Mouse (Mus musculus) gastrocnemius, postnatal 25 days (tissue): ENCODE data around the gene Nr2c2ap. TPM values are rescaled to one million over a fixed set of nuclear protein-coding genes. Genes with fewer than 3 reads are reported as not detected.

ENCODE experiments used
- DNase-seq: peaks from one replicate; pipeline ENCODE4 v3.0.0; 2022
- total RNA-seq, 2 experiments: library from RNA; stranded (reverse); gene quantifications; 1 replicate in 1 of 2; 2 replicates in 1 of 2; pipeline ENCODE4 v1.2.3; 2021

Gene Nr2c2ap
- total RNA-seq, 2 experiments from 2014 or later: 3.9 to 4.3 TPM

DNA sequence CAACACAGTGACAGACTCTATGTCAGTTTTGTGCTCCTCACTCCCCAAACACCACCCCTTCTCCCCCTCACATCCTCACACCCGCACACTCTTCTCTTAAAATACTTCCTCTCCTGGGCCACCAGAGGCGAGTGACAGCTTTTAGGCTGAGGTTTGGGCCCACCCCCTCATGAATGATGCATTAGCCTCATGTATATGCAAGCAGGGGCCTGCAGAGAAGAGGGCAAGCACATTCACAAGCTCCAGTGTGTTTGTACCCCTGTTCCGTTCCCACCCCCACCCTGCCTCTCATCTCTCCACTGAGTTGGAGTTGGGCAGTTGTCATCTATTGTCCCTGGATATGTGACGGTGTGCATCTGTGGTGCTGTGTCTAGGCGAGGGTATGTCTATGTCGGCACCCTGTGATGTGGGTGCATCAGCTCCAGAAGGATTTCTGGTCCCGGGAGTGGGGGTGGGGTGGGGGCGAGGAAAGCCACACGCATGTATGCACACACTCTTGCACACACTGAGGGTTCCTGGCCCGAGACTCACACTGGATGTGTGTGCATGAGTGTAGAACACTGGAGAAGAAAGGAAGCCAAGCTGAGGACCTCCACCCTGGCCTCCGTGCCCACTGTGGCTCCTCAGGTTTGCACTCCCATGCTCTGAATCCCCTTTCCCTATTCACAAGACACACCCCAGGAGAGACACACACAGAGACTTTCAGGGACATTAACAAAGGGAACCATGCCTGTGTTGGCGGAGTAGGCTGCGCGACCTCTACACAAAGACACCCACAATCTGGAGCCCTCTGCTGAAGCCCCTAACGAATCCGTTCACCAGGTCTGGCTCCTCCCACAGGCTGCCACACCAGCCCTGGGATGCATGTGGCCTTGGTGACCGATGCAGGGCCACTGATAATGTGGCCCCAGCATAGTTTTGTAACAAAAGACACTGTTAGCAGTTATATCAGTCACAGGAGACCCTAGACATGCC is 12.1 kb upstream of the Nr2c2ap start:
- DNase-seq: no peak

DNA sequence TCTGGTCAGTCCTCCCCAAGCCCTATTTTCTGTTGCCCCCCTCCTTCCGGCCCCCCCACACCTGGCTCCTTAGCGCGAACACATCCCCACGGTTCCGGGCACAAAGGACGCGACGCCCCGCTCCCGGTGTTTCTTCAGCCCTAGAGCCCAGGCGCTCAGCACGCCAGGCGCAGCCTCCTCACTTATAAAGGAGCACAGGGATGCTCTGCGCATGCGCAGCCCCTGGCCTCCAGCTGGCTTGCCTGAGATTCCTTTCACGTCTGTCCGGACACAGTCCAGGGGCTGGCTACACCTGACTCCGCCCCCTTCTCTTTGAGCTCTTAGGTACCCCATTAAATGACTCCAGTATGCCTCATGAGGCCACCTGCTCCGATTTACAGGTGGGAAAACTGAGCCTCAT is 10.5 kb upstream of the Nr2c2ap start, which contains the start of gene Ncan:
Gene Ncan, minus strand, starts transcription at position 207 of the 400 bp plus-strand sequence.
- DNase-seq: no peak

DNA sequence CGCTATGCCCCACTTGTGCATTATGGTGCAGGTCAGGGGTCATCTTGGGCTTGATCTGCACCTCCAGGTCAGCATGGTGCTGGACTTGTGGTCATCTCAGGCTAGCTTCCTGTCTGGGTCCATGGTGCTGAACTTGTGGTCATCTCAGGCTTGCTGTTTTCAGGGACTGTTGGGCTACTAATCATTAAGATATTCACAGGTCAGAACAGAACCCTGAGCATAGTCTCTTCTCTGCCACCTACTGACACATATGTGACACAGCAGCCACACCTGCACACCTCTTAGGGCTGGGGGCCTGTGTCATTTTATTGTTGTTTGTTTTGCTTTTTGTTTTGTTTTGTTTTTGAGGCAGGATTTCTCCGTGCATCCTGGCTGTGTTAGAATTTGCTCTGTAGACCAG is 8.3 kb upstream of the Nr2c2ap start:
- no peak for DNase-seq

DNA sequence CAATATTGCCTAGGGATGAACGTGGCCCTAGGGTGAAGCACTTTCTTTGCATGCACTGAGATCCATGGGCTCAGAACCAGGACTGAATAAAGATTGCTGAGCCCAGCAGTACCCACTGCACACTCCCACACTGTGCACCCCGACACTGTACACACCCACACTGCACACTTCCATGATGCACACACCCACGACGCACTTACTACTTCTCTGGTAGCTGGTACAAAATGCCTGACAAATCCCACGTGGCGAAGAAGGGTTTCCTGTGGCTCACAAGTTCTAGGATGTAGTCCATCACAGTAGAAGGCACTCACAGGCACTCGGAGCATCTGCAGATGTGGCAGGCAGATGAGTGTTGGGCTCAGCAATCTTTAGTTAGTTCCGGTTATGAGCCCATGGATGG is 6.1 kb upstream of the Nr2c2ap start:
- no peak for DNase-seq

DNA sequence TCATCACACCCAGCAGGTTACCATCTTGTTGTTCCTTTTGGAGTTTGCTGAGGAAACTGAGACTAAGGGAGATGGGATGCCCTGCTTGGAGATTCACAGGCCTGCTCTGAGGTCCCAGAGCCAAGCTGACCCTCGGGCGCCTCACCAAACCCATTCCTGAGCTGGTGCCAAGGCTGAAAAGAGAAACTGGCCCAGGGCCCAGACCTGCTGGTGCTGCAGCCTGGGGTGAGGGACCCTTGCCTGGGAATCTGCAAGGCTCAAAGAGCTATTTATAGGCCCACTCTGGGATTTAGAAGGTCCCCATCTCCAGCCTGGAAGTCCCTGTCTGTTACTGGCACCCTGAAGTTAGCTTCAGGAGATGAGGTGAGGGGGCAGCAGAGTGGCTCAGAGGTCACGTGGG is 2.7 kb upstream of the Nr2c2ap start:
- peak; percentile 67 for DNase-seq

DNA sequence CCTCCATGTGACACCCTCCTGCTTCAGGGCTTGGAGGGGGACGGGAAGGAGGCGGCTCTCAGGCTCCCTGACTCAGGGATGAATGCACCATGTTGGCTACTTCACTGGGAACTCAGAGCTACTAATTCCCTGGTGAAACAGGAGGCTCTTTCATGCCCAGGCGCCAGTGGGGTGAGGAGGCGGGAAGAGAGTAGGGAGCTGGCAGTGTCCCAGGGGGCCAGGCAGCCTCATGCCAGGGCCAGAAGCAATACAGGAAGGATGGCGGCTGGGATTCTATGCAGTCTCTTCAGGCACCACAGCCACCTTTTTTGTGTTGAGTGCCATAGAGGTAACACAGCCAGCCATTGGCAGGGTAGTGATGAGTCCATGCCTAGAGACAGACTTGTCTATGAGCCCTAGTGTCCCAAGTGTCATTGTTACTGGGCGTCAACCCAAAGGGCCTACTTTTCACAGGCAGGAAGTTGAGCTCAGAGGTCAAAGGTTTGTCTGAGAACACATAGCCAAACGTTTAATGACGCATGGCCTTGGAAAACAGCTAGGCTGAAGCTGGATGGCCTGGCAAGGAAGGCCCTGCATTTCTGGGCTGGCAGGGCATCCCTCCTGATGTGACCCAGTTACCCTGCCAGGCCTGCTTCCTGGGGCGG is 1.7 kb upstream of the Nr2c2ap start:
- DNase-seq: peak; percentile 23

DNA sequence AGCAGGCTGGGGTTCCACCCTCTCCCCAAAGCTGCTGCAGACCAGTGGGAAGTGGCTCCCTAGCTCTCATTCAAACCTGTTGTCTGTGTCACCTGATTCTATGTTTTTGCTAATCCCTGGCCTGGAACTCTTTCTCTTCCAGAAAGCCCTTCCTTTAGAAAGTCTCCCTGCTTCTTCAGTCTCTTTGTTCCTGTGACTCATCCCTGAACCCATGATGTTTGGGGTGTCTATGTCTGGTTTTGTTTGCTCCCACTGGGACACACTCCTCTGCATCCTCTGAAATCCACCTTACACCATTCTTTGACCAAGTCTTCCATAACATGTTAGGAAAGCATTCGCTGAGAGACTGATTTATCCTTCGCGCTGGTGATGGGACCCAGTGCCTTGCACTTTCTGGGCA is 1.1 kb upstream of the Nr2c2ap start:
- DNase-seq: no peak

DNA sequence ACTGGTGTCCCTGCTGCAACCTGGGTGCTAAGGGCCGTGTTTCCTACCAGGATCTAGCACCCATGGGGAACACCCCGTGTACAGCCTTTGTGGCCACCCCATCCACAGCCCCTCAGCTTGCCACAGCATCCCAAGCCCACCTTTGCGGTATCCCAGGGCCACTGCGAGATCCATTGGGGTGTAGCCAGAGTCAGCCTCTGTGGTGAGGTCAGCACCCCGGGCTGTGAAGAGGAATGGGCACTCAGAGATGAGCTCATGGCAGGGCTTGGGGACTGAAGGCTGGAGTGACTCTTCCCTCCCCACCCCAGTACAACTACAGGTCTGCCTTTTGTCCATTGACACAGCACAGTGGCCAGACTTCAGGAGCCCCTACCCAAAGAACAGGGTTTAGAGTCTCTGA is 3.0 kb downstream of the Nr2c2ap start:
- DNase-seq: no peak

DNA sequence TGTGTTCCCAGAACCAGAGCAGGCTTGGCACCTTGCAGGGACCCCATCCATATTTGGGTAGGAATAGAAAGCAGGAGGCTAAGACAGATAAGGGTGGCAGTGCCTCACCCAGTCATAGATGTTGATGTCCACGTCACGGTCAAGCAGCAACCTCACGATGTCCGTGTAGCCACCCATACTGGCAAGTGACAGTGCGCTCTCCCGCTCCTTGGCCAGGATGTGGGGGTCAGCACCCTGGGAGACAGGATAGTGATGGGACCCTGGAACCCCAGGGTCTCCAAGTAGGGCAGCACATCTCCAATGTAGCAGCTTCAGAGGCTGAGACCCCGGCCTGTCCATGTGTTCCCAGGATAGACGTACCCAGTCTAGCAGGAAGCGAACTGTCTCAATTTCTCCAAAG is 3.8 kb downstream of the Nr2c2ap start:
- DNase-seq: no peak

DNA sequence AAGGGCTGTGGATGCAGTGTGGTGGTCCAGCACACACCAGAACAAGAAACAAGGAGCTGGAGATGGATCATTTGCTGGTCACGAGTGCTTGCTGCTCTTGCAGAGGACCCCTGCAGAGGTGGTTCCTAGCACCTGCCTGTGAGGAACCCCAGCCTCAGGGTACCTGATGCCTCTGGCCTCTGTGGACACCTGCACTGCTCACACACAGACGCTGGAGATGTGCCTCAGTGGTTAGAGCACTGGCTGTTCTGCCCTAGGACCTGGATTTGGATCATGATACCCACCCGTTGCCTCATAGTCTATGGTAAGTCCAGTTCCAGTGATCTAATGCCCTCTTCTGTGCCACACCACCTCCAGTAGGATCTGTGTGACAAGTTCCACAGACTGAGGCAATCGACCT is 5.5 kb downstream of the Nr2c2ap start:
- DNase-seq: no peak

DNA sequence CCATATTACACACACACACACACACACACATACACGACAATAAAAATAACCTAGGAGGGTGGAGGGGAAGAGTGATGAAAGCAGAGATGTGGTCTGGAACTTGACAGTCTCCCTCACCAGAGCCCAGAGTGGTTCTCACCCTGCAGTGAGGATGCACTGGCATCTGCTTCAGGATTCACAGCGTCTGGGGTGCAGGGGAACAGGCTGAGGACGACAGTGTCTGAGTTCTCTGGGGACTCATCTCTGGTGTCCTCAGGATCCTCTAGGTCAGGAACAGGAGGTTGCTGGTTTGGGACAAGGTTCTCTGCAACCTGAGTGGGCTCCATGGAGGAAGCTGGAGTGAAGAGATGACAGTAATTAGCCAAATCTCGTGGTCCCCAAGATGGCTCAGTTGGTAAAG is 6.8 kb downstream of the Nr2c2ap start:
- DNase-seq: no peak

DNA sequence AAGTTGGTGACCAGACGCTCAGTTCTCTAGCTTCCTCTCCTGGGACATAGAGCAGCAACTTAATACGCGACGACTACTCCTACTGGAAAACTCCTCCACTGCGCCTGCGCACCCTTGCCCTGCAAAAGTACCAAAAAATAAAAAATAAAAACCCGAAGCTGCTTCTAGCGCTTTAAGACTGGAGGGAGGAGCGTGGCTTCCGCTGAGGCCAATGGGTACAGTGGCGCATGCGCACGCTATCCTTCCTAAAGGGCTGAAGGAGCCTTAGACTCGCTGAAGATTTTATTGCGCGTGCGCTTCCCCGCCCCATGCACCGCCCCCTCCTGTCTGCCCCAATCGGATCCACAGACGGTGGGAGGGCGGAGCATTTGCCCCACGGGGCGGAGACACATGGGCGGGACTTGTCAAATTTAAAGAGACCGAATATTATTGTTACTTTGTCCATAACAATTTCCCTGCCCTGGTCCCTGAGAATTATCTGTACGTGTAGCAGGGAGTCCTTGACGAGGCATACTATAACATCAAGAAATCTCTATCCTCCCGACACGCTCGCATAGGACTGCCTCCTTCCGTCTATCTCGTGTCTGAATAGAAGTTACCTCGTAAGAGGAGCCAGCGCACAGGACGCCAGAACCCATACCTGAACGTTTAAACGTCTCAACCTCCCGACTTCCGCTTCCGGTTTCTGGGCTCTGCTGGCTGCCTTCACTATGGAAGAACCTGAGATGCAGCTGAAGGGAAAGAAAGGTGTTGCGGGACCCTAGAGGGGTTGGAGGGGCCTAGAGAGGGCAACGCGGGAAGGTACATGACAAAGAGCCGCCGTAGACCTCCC is 8.1 kb downstream of the Nr2c2ap start, which contains the start of the genes Rfxank, Borcs8 and Mef2b:
Gene Rfxank, minus strand, starts transcription at position 129 of the 832 bp plus-strand sequence.
Gene Borcs8, plus strand, starts transcription at position 474 of the 832 bp plus-strand sequence.
Gene Mef2b, plus strand, starts transcription at position 686 of the 832 bp plus-strand sequence.
- DNase-seq: peak; percentile 99

DNA sequence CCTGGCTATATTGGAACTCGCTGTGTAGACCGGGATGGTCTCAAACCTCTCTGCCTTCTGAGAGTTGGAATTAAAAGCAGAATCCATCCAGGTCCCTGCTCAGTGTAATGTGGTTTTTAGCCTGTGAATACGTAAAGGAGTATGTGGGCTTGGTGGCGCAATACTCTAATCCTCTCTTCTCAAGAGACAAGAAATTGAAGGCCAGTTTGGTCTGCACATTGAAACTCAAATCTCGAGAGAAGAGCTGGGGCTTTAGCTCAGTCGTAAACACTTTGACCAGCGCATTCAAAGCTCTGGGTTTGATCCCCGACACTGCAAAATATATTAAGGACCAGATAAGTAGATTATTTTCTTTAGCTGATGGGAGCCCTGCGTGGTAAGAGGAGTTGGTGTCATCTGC is 8.8 kb downstream of the Nr2c2ap start:
- no peak for DNase-seq

DNA sequence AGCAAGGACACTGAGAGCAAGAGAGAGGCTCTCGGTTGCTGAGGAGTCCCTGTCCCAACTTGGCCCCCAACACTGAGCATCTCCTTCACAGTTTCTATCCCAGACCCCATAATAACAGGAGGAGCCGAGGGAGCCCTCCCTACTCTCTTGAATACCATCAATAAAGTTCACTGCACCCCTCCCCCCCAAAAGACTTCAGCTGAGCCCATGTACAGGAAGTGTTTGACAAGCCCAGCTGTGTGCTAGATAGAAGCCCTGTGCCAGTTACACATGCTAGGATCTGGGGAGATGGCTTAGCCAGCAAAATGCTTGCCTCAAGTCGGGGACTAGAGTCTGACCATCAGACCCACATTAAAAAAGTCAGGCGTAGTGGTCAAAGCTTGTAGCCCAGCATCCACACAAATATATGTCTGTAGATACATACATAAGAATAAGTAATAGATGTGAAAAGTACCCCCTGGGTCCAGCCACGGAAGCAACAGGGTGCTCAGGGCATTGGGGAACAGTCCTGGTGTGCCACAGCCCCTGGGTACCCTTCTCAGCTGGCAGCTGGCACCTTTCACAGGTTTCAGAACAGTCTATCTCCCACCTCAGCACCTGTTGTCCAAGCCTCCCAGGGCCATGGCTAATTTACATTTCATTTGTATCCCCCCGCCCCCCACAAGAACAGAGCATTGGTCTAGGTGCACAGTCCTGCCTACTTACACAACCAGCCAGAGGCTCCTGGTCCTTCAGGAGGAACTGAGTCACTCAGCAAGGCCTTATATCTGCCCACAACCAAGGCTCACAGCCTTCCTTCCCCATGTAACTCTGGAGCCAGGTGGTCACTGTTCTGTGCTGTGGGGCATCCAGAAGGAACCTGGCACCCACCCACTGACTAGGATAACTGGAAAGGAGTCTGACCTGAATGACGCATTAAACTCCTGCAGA is 16.8 kb downstream of the Nr2c2ap start:
- no peak for DNase-seq

DNA sequence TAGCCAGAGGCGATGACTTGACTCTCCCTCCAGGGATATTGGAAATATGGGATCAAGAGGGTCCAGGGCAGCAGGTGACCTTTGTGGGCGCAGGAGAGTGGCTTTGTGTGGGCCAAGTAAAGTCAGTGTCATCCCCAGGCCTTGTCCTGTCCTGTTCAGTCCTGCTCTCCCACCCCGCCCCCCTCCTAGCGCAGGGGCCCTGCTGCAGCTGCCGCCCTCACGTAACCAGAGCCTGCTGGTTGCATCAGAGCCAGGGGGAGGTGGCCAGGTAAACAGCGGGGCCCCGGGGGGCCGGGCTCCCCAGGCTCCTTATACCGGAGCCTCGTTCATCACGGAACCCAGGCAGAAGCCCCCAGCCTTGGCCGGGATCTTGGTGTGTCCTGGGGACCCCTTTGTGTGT is 19.0 kb downstream of the Nr2c2ap start:
- DNase-seq: no peak

DNA sequence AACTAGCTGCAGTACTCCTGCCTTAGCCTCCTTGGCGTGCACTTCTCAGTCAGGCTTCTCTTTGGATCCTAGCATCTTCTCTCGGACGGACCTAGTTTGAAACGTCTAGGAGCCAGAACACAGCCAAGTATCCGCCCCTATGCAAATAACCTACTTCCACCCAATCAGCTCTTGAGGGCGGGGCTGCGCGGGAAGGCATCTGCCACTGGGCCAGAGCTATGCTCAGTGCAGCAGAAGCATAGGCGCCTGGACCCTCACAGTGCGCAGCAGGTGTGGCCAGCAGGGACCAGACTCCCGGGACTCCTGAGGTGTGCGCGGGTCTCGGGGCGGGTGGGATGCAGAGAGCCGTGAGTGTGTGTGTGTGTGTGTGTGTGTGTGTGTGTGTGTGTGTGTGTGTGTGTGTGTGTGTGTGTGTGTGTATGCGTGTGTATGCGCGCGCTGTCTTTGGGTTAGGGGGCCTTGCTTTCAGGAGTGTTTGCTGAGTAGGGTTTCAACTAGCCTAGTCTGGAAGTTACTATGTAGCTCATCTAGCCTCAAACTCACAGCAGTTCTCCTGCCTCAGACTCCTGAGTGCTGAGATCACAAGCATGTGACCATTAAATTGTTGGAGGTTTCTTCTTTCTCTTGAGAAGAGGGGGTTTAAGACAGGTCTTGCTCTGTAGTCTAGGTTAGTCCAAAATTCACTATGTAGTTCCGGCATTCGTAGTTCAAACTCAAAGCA is 21.6 kb downstream of the Nr2c2ap start:
- DNase-seq: peak; percentile 56

DNA sequence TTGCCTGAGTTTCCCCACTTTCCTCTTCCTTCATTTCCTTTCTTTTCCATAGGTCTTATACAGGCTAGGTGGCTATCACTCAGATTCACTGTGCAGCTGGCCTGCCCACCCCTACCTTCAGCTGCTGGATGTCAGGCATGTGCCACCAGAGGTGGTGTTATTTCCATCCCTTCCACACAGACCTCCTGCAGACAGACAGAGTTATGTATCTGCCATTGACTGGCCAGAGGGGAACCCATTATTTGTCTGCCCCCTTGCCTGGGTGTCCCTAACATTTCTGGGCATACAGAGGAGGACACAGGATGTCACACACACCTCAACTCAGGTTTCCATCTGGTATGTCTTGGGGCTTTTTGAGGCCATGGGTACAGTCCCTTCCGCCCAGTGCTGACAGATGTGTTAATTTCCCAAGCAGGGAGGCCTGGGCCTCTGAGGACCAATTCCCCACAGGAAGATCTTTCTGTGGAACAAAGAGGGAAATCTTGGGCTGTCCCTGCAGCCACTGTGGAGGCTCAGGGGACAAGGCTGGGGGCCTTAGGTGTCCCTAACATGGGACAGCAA is 26.2 kb downstream of the Nr2c2ap start:
- no peak for DNase-seq

DNA sequence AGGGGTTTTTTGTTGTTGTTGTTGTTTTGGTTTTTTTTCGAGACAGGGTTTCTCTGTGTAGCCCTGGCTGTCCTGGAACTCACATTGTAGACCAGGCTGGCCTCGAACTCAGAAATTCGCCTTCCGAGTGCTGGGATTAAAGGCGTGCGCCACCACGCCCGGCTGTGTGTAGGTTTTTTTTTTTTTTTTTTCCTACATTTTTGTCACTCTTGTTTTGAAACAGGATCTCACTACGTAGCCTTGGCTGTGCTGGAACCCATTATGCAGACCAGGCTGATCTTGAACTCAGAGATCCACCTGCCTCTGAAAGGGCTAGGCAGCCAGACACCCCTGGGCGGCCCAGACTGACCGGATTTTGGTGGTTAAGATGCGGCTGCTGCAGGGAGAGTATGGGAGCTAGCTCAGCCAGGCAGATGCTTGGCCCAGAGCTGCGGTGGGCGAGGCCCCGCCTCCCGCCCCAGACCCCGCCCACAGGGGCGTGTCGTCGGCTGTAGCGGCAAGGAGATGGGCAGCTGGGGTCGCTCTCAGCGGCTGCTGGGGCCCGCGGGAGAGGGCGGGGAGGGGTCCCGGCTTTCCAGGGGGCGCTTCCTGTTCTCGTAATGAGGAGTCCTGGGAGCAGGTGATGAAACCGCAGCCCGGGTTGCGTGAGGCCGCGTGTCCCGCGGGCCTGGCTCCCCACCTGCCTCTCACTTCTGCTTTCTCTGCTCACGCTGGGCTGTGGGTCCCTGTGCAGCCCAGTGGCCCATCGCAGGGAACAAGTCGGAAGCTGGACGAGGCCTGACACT is 27.1 kb downstream of the Nr2c2ap start:
- DNase-seq: peak; percentile 64

DNA sequence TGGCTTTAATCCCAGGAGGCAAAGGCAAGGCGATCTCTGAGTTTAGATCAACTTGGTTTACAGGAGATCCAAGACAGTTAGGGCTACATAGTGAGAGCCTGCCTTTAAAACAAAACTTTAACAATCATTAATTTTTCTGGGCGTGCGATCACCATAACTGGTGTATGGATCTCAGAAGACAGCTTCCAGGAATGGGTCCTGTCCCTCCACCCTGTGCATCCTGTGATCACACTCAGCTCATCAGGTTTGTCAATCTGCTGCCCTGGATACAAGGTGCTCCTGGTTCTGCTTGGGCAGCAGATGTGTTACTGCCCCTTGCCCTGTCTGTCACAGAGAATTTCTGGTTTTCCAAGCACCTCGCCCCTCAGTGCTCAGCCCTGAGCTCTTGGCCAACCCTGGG is 28.1 kb downstream of the Nr2c2ap start:
- no peak for DNase-seq
